In the genomic region with DNA sequence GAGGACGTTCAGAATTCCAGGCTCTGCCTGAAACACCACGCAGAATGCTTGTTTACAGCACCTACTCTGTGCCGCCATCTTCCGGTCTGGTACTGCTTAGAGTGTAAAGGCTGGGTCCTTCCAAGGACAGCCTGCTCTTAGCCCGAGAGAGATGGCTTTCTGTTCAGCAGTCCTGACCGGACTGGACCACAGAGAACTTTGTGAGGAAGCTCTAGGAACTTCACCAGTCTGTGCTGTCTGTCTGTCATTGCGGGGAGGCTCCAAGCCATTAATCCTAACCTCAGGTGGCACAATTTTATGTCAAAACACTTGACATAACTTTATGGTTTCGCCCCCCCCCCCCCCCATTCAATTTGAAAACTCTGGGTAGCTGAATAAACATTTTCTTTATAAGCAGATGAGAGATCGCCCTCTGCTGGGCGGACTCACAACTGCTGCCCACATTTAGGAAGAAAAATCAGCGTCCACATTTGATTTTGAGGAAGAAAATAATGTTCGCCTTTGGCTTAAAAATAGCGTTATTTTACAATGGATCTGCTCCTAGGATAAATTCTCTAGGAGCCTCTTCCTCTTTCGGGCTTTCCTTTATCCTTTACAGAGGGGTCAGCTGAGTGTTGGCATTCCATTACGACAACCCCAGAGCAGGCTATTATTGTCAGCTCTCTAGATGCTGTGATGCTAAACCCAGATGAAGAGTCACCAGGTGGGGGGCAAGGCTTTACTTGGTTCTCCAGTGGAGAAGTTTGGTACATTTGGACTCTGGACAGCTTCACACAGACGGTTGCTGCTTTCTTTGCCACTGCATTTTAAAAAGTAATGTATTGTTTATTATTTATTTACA, we compare ENCODE assay signal across 8 mouse cellular contexts.
A peak's percentile ranks its signal among the peaks of the same experiment; 100 is the strongest.
DNase-seq lines count a peak whose midpoint lies in the region; ATAC-seq and TF ChIP-seq lines count a peak whose summit lies in the region.

No protein-coding gene starts in this region.

- WGBS in kidney, adult 2 months = 15% methylated on average over 16 of the region's 16 CpGs
- 24% methylated on average over 16 of the region's 16 CpGs for WGBS in limb, embryonic 11.5 days
- WGBS in midbrain, embryonic 14.5 days = 22% methylated on average over 16 of the region's 16 CpGs

- peak overlapping the region; percentile 18; the same call in 1 of the 2 replicates for H3K4me3 ChIP-seq in kidney, adult 2 months (ENCODE audit: insufficient read depth, low read depth, low read length)
- H3K4me3 ChIP-seq in limb, embryonic 11.5 days (ENCODE audit: low read depth, low read length) = no peak overlapping the region
- 0 out of 2 replicates have a peak overlapping the region, but pooled peaks have one; percentile 11 for H3K4me3 ChIP-seq in midbrain, embryonic 14.5 days (replicated peaks; ENCODE audit: low read depth, low read length)
- no peak overlapping the region for H3K4me3 ChIP-seq in testis, adult 2 months (ENCODE audit: control insufficient read depth, low read depth, low read length)

- peak; percentile 74; the same call in 1 of the 2 replicates for ATAC-seq in limb, embryonic 11.5 days (ENCODE audit: insufficient number of reproducible peaks, low FRiP score, low TSS enrichment, low read depth)
- peak; percentile 50; the same call in 1 of the 2 replicates for ATAC-seq in midbrain, embryonic 14.5 days (ENCODE audit: low FRiP score, low TSS enrichment)

- TF ChIP-seq CTCF in kidney, adult 2 months (conservative IDR thresholded peaks at IDR 0.05; ENCODE audit: insufficient read depth, insufficient read length, low read depth, low read length) = peak; percentile 67
- TF ChIP-seq CTCF in testis, adult 2 months (IDR thresholded peaks at IDR 0.05; ENCODE audit: control insufficient read depth, insufficient read depth, insufficient replicate concordance, low read depth, low read length) = peak; percentile 38; the same call in 1 of the 2 replicates

- intact Hi-C loops in heart, postnatal 25 days (cut with DNase I) = loop anchor here (1.0 to 5.0 kb wide), 4 partner anchors 42 to 143 kb away; no protein-coding TSS in a partner anchor

- no peak for TF ChIP-seq POLR2A in kidney, adult 2 months (IDR thresholded peaks at IDR 0.05; ENCODE audit: low read depth, low read length)
- TF ChIP-seq POLR2A in testis, adult 2 months (IDR thresholded peaks at IDR 0.05; ENCODE audit: control insufficient read depth, low read depth, low read length) = no peak

- H3K4me2 ChIP-seq in limb, embryonic 11.5 days (ENCODE audit: low read depth, severe bottlenecking) = no peak overlapping the region
- peak overlapping the region; percentile 39 for H3K4me2 ChIP-seq in midbrain, embryonic 14.5 days (ENCODE audit: low read length)

- no peaks in the 10 kb centered on the region for H3K36me3 ChIP-seq in kidney, adult 2 months (ENCODE audit: control insufficient read depth, insufficient read depth, low read length)
- H3K36me3 ChIP-seq in limb, embryonic 11.5 days (ENCODE audit: control insufficient read depth, insufficient read depth, low read length) = no peaks in the 10 kb centered on the region
- no peaks in the 10 kb centered on the region for H3K36me3 ChIP-seq in midbrain, embryonic 14.5 days (ENCODE audit: control insufficient read depth, insufficient read depth, low read length)
- H3K36me3 ChIP-seq in testis, adult 2 months (ENCODE audit: control insufficient read depth, insufficient read depth, low read length) = no peaks in the 10 kb centered on the region

- H3K4me1 ChIP-seq in kidney, adult 2 months (ENCODE audit: control insufficient read depth, insufficient read depth, low read length) = no peaks in the 10 kb centered on the region
- H3K4me1 ChIP-seq in limb, embryonic 11.5 days (ENCODE audit: control insufficient read depth, insufficient read depth, low read length) = 0 out of 2 replicates have a peak, but pooled peaks cover 3% of the 10 kb centered on the region
- no peaks in the 10 kb centered on the region for H3K4me1 ChIP-seq in midbrain, embryonic 14.5 days (ENCODE audit: control insufficient read depth, insufficient read depth, low read length)
- no peaks in the 10 kb centered on the region; the same call in 1 of the 2 replicates for H3K4me1 ChIP-seq in testis, adult 2 months (ENCODE audit: control insufficient read depth, insufficient read depth, low read length)

- no peak overlapping the region for H3K9ac ChIP-seq in limb, embryonic 11.5 days (ENCODE audit: low read length)
- H3K9ac ChIP-seq in midbrain, embryonic 14.5 days (replicated peaks; ENCODE audit: low read length) = peak overlapping the region; percentile 17; the same call in 1 of the 2 replicates

- no peaks in the 10 kb centered on the region for H3K27me3 ChIP-seq in kidney, adult 2 months (replicated peaks; ENCODE audit: control insufficient read depth, insufficient read depth, low read length)
- no peaks in the 10 kb centered on the region for H3K27me3 ChIP-seq in limb, embryonic 11.5 days (ENCODE audit: control insufficient read depth, insufficient read depth, low read length)
- H3K27me3 ChIP-seq in midbrain, embryonic 14.5 days (ENCODE audit: control insufficient read depth, insufficient read depth, low read length) = no peaks in the 10 kb centered on the region
- no peaks in the 10 kb centered on the region for H3K27me3 ChIP-seq in testis, adult 2 months (ENCODE audit: control insufficient read depth, insufficient read depth, low read length)

- no peaks in the 10 kb centered on the region for H3K9me3 ChIP-seq in limb, embryonic 11.5 days (ENCODE audit: control insufficient read depth, low read length)
- no peaks in the 10 kb centered on the region for H3K9me3 ChIP-seq in midbrain, embryonic 14.5 days (ENCODE audit: control insufficient read depth, low read length)

- peak; percentile 92 for DNase-seq in heart, adult 11 months
- no peak for DNase-seq in heart, postnatal 25 days (ENCODE audit: low spot score)
- peak; percentile 36 for DNase-seq in embryo, embryonic 9.5 days (ENCODE audit: extremely low spot score)
- peak; percentile 27 for DNase-seq in heart, adult 8-10 months (ENCODE audit: low spot score)
- DNase-seq in kidney, adult 2 months = peak; percentile 89
- peak; percentile 73 for DNase-seq in limb, embryonic 11.5 days (ENCODE audit: low spot score)
- peak; percentile 82 for DNase-seq in midbrain, embryonic 14.5 days

- H3K27ac ChIP-seq in kidney, adult 2 months (ENCODE audit: insufficient read depth, low read depth, low read length) = no peak overlapping the region
- H3K27ac ChIP-seq in limb, embryonic 11.5 days (replicated peaks; ENCODE audit: low read depth, low read length) = no peak overlapping the region
- H3K27ac ChIP-seq in midbrain, embryonic 14.5 days (replicated peaks; ENCODE audit: low read depth, low read length) = no peak overlapping the region
- no peak overlapping the region for H3K27ac ChIP-seq in testis, adult 2 months (ENCODE audit: control insufficient read depth, insufficient read depth, low read depth, low read length)

Comparison
In these comparisons a context has a peak if more than half of its experiments do, and no peak if none do; other contexts are left out.
1. H3K4me3 ChIP-seq: peak in kidney, adult 2 months (single experiment) and midbrain, embryonic 14.5 days (single experiment); none in limb, embryonic 11.5 days (single experiment) and testis, adult 2 months (single experiment).